22 mouse cellular contexts compared by ENCODE assay signal in the genomic region with DNA sequence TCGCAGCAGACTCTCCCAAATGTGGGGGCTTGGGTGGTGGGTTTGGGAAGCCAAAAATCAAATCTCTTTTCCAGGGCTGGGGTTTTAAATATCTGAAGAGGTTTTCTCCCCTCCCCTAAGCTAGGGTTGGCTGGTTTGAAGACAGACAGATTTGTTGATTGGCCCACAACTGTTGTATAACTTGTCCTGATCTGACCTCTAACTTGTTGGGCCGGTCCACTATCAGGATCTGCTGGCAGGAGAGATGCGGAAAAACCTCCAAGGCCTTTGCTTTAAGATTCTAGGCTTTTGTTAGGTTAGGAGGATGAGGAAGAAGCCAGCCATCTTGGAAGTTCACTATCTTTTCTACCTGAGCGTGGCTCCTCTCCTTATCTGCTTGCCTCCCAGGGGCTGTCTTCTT.
"Had no signal": no experiment of that assay in that cellular context is flagged by ENCODE, and none has a peak within 500 bp of the region (broad histone marks: within the 10 kb centered on the region; RNA-seq: fewer than 3 reads in every experiment).

No protein-coding gene starts in this region.

- H3K4me3 ChIP-seq: layer of hippocampus, adult 2 months; limb, embryonic 10.5 days; limb, embryonic 13.5 days; liver, embryonic 12.5 days; liver, embryonic 15.5 days; lung, embryonic 15.5 days; midbrain, embryonic 12.5 days; myocyte; neural tube, embryonic 13.5 days had no signal

- H3K4me2 ChIP-seq: limb, embryonic 13.5 days; liver, embryonic 12.5 days; liver, embryonic 15.5 days; lung, embryonic 15.5 days; midbrain, embryonic 12.5 days; neural tube, embryonic 13.5 days had no signal

- H3K9ac ChIP-seq: limb, embryonic 13.5 days; liver, embryonic 12.5 days; liver, embryonic 15.5 days; lung, embryonic 15.5 days; midbrain, embryonic 12.5 days; neural tube, embryonic 13.5 days had no signal

- H3K27me3 ChIP-seq: limb, embryonic 13.5 days; liver, embryonic 12.5 days; liver, embryonic 15.5 days; lung, embryonic 15.5 days; midbrain, embryonic 12.5 days; neural tube, embryonic 13.5 days had no signal

- H3K9me3 ChIP-seq: limb, embryonic 10.5 days; limb, embryonic 13.5 days; liver, embryonic 12.5 days; liver, embryonic 15.5 days; lung, embryonic 15.5 days; midbrain, embryonic 12.5 days; neural tube, embryonic 13.5 days had no signal

- H3K36me3 ChIP-seq: liver, embryonic 15.5 days; lung, embryonic 15.5 days had no signal

- ATAC-seq: intestine, embryonic 16.5 days; liver, embryonic 12.5 days; midbrain, embryonic 16.5 days had no signal

- H3K4me1 ChIP-seq: limb, embryonic 10.5 days; limb, embryonic 13.5 days; liver, embryonic 12.5 days; liver, embryonic 15.5 days; lung, embryonic 15.5 days; midbrain, embryonic 12.5 days; neural tube, embryonic 13.5 days had no signal

- DNase-seq: kidney, adult 18-20 months; kidney, postnatal 14 days; layer of hippocampus, adult 9-11 months; liver; lung, adult 18-20 months; lung, postnatal 10 days; lung, postnatal 4 days; retina, postnatal 1 day; right cerebral cortex, postnatal 25 days; thymus, adult 18-20 months; thymus, postnatal 36 days had no signal

- H3K27ac ChIP-seq: layer of hippocampus, adult 2 months; limb, embryonic 10.5 days; limb, embryonic 13.5 days; liver, embryonic 12.5 days; liver, embryonic 15.5 days; lung, embryonic 15.5 days; midbrain, embryonic 12.5 days; neural tube, embryonic 13.5 days had no signal
